Mouse (Mus musculus) right cerebral cortex, postnatal 25 days (tissue): ENCODE measurements around the gene Slmap.
"Not testable (repeated sequence)": the region's sequence is repeated elsewhere in the genome, so short reads cannot be mapped to it uniquely, and the experiment has no call there.

Experiments used
- DNase-seq: peaks from one replicate; pipeline ENCODE4 v3.0.0; 2022

Slmap gene

DNA sequence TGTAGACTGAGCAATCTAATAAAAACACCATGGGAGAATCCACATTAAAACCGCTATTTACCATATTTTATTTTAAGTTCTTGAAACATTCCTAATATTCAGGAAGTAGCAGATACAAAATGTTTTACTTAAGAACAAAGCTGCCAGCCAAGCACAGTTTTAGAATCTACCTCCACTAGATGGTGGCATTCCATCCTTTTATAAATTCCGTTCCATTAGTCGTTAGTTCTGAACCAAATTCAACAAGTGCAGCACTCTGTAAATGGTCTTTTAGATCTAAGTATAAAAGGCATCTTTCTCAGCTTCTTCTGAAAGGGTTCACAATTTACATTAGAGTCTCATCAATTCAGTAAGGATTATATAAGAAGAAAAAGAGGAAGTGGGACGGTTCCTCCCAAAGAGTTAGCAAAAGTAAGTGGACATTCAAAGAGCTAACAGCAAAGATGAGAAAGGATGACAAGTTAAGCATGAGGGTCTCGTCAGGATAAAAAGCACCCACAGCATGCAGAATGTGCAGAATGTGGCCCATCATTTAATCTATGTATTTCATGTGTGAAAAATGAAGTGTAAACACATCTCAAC lies 68.1 kb downstream of the Slmap start:
- DNase-seq = no peak

- DNase-seq = no peak
Observed at GRCm38 (mm10) chr14:26465898-26466297, 68.8 kb downstream of the Slmap start.

GRCm38 (mm10) chr14:26459516-26459915 lies 75.2 kb downstream of the Slmap start:
- DNase-seq = no peak

- no peak for DNase-seq
Observed at GRCm38 (mm10) chr14:26454851-26455250, 79.9 kb downstream of the Slmap start.

- no peak for DNase-seq
Observed at GRCm38 (mm10) chr14:26450036-26450800, 84.5 kb downstream of the Slmap start.

- DNase-seq = no peak
Observed at GRCm38 (mm10) chr14:26448581-26448980, 86.2 kb downstream of the Slmap start.

- no peak for DNase-seq
Observed at GRCm38 (mm10) chr14:26447223-26447622, 87.5 kb downstream of the Slmap start.

DNA sequence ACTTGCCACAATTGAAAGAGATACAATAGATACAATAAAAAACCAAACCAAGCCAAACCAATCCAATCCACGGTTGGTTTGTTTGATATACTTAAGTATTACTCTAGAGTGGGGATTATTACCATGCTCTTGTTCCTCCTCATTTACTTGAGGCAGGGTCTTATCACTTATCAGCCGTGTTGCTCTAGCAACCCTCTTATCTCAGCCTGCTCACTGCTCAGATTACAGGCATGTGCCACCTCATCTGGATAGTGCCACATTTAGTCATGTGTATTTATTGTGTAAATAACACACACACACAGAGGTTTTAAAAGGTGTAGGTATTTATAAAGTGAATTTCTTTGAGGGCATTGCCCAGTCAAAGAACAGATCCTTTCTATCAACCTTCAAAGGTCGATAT lies 88.2 kb downstream of the Slmap start:
- DNase-seq = no peak

- DNase-seq = no peak
Observed at GRCm38 (mm10) chr14:26442534-26442933, 92.2 kb downstream of the Slmap start.

- no peak for DNase-seq
Observed at GRCm38 (mm10) chr14:26441041-26441812, 93.5 kb downstream of the Slmap start.

DNA sequence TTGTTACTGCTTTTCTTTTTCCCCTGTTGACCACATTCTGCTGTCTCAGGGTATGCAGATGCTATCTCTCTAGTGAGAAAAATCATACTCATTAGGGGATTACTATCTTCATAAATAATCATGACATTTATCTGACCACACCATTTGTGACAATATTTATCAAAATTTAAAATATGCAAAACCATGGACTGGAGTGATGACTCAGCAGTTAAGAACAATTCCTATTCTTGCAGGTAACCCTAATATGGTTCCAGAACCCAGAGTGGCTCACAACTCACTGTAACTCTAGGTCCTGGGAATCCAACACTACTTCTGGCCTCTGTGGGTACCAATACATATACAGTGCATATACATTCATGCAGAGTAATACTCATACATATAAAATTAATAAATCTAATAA lies 94.7 kb downstream of the Slmap start:
- DNase-seq = no peak

DNA sequence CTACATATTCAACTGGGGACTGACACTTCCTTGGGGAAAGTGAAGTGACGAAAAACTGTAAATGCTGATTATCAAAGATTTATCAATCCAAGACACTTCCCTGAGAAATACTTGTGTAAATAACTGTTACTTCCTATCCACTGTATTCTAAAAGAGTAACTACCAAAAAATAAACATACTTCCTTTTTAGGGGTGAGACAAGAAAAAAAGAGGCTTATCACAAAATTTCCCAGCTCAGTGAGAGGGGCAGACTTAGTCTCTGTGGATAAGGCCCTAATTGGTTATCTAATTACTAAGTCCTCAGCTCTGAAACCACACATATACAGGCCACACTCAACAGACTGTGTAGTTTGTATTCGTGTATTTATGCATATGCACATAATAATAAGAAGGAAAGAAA lies 97.0 kb downstream of the Slmap start:
- DNase-seq = no peak

DNA sequence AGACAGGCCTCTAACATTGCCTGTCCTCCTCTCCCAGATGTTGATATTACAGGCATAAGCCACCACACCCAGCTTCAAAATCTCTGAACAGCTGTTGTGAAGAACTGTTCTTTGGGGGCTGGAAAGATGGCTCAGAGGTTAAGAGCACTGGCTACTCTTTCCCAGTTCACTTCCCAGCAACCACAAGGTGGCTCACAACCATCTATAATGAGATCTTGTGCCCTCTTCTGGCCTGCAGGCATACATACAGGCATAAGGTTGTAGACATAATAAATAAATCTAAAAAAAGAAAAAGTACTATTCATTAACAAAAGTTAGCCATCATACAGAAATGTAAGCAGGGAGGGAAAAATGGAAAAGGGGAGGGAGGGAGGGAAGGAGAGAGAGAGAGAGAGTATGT lies 98.4 kb downstream of the Slmap start:
- DNase-seq = no peak

DNA sequence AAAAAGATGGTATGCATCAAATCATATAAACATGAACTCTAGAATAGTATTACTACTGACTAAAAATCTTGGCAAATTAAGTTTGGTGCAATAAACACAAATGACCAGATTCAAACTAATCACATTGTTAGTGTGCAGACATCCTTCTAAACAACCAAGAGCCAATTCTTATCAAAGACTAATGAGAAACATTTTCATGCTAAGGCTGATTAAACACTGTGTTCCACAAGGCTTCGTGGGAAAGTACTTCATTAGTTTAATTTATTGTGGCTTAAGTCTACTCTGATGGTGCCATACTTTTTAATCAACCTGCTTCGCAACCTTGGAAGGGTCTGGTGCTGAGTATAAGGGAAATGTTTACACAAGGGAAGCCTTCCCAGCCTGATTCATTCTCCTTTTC lies 102.4 kb downstream of the Slmap start:
- no peak for DNase-seq

DNA sequence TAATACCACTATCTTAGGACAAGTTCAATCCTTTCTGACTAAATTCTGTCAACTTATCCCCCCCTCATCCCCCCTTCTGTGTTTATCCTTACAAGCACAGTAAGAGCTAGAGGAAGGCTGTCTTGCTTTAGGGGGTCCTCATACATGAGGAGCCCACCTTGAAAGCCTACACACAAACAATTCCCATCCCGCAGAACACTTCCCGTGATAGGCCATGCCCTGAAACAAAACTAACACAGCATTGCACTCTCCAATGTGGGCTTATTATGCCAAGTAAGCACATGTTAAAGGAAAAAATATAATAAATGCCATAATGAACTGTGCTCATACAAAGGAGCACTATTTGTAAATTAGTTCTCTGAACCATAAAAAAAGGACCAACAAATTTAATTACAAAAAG lies 102.8 kb downstream of the Slmap start:
- no peak for DNase-seq

GRCm38 (mm10) chr14:26420231-26420630 lies 114.5 kb downstream of the Slmap start:
- no peak for DNase-seq

- DNase-seq = no peak
Observed at GRCm38 (mm10) chr14:26417956-26418355, 116.8 kb downstream of the Slmap start.

- DNase-seq = no peak
Observed at GRCm38 (mm10) chr14:26417088-26417487, 117.6 kb downstream of the Slmap start.

- DNase-seq = no peak
Observed at GRCm38 (mm10) chr14:26413581-26413980, 121.2 kb downstream of the Slmap start.

- no peak for DNase-seq
Observed at GRCm38 (mm10) chr14:26406746-26407145, 128.0 kb downstream of the Slmap start.

GRCm38 (mm10) chr14:26398508-26399160 lies 136.1 kb downstream of the Slmap start:
- no peak for DNase-seq

- no peak for DNase-seq
Observed at GRCm38 (mm10) chr14:26391866-26392265, 142.9 kb downstream of the Slmap start.

DNA sequence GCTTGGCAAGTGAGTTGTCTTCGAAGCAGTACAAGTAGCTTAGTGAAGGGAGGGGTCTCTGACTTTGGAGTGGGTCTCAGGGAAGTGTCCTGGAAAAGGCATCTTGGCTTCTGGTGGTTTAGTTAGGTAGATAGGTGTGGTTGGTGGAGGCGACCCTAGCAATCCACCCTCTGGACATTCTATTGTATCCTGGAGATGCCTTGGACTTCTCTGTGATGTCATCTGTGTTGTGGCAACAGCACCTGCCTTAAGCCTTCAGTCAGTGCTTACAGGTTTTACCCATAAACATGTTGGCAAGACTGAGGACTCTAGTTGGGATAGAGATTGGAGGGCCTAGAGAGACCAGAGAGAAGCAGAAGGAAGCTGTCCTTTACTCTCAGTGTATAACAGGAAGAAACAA lies 145.8 kb downstream of the Slmap start:
- DNase-seq = not testable (repeated sequence)
